Mouse (Mus musculus): ENCODE results near the gene Rfk.
A peak's percentile ranks its signal among the peaks of the same experiment; 100 is the strongest.

Gene Rfk

GRCm38 (mm10) chr19:17385426-17385825 lies 8.4 kb upstream of the Rfk start:
- DNase-seq, result no peak

- DNase-seq, result no peak
Measured at GRCm38 (mm10) chr19:17386424-17386823, 7.4 kb upstream of the Rfk start.

- no peak for DNase-seq
Measured at GRCm38 (mm10) chr19:17388404-17388803, 5.4 kb upstream of the Rfk start.

- DNase-seq, result no peak
Measured at GRCm38 (mm10) chr19:17392866-17393265, 977 bp upstream of the Rfk start.

DNA sequence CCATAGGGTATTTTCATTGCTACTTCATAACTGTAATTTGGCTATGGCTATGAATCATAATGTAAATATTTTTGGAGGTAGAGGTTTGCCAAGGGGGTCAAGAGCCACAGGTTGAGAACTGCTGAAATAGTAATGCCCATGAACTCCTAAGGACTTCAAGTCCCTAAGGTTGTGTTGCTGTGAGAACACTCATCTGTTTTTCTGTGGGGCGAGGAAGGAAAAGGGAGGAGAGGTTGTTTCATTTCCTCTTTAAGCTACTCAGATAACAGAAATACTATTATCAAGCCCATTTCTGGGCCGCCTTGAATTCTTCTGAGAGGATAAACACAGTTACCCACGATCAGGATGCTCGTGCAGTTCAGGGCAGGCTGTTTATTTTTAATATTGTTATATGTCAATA lies 3.0 kb downstream of the Rfk start:
- no peak for DNase-seq

GRCm38 (mm10) chr19:17397922-17398321 lies 4.1 kb downstream of the Rfk start:
- no peak for DNase-seq

DNA sequence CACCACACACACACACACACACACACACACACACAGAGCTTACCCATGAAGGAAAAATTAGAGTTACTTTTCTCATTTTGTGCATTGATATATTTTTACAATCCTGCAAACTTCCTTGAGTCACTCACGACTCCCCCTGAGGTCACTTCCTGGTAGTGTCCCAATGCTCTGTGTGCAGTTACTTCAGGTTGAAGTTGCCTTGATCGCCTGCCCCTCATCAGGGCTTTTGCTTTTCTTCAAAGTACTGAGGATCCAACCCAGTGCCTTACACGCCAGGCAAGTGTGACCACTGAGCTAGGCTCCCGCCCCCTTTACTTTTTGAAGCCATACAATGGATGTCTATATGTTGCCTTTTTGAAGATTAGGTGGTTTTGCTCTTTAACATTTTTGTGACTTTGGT lies 6.1 kb downstream of the Rfk start:
- DNase-seq, result no peak

DNA sequence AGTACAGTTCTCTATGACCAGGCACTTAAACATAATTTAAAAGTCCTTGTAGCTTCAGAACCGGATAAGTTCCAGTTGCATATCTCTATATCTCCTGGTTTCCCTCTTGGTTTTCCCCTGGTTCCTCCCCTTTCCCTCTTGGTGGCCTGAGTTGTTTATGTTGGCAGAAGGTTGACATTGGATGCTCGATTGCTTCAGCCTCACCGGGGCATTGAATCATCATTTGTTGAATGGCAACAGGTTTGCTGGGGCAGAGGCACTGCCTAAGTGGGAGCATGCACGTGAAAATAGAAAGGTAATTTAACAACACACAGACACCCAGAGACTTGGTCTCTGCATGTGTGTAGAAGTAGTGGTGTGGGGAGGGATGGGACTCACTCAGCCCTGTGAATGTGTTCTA lies 6.7 kb downstream of the Rfk start:
- DNase-seq, result no peak

DNA sequence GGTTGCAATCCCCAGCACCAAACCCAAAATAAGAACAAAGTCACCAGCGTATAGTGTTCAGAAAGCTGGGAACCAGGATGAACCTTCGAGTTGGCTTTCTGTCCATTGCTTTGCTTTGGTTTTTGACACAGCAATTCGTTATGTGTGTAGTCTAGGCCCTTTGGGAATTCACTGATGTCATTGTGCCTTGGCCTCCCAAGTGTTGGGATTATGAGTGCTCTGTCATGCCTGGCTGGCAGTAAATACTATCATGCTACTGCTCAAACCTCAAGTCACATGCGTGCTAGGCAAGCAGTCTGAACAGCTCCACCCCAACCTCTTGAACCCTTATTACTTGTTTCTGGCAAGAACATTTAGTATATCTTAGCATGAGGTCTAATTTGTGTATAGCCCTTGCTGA lies 9.3 kb downstream of the Rfk start:
- DNase-seq, result no peak

DNA sequence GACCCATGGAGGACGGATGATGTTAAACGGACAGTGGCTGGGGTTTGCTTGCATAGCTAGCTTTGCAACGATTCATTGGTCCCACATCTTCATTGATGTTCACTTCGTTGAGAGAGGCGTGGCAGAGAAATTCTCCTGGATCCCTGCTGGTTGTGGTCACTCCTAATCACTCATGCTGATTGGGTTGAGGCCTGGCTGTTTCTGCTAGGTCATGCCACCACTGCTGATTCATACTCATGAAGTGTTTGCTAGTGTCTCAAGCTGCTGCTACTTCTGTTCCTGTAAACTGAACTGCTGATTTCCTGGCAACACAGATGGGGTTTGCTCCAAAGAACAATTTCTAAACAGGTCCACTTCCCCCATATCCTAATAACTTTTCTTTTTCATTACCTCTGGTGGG lies 13.0 kb downstream of the Rfk start:
- no peak for DNase-seq

DNA sequence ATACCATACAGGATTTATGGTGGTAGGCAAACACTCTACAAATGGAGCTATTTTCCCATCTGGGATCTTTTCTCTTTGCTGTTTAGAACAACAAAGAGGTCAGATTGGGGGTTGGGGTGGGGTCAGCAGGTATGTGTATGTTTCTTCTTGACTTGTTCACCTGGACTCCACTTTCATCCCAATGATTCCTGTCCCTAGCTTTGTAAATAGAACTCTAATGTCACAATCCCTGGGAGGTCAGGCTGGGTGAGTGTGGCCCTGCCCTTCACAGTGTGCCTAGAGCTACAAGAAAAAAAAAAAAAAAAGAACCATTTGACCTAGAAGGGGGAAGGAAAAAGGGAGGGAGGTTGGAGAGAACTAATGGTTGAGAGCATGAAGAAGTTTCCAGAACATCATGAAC lies 14.7 kb downstream of the Rfk start:
- DNase-seq, result no peak

DNA sequence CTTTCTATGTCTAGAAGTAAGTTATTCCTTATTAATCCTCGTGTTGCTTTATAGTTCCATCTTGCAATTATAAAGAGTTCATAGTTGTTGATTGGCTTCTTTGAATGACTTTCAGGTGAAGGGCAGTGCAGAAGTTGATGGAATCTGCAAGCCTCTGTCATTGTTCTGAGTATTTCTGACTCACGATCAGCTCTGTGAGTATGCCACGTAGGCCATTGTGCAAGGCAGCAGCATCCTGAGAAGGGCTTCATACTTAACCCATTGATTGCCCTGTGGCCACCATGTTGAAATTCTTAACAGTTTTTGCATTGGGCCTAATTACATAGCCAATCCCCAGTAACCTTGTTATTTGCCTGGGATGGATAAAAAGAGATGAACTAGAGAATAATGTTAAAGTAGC lies 15.5 kb downstream of the Rfk start:
- no peak for DNase-seq

DNA sequence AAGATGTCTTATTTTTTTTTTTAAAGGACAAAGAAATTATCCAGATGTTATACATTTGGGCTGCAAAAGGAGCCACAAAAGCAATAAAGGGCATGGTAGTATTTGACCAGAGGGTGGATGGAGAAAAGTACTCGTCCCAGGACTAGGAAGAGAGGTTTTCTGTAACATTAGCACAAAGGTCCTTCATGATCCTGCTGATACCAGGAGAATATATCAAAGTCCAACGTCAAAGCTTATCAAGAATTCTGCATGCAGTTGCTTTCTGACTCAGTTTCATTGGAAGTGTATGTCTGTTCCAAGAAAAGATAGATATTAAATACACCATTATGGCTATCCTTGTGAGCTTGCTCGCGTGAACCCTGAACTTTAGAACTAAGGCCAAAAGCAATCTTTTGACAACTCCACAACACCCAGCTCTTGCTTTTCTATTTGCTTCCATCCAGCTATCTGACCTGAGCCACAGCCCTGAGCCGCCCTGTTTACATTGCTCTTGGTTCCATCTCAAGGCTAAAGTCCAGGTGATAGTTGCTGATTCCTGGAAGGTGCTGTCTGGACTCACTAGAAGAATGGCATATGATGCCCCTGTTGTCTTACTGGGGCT lies 16.7 kb downstream of the Rfk start:
- DNase-seq, result no peak

GRCm38 (mm10) chr19:17412915-17413459 lies 19.1 kb downstream of the Rfk start:
- no peak for DNase-seq

DNA sequence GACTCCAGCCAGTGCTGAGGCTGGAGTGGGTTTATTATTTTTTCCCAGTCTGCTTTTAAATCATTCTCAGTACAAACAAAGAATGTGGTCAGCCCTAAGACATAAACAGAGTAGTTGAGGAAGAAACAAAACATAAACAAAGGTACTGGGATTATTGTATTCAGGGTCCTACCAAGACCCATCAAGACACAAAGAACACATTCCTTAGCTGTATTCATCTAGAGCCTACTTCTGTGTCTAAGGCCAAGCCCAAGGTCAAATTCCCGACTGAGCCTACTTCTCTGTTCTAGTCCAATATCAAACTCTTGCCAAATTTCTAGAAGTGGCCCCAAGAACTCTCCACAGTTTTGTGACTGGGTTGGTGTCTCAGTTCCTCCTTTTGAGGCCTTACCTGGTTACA lies 24.0 kb downstream of the Rfk start:
- no peak for DNase-seq

DNA sequence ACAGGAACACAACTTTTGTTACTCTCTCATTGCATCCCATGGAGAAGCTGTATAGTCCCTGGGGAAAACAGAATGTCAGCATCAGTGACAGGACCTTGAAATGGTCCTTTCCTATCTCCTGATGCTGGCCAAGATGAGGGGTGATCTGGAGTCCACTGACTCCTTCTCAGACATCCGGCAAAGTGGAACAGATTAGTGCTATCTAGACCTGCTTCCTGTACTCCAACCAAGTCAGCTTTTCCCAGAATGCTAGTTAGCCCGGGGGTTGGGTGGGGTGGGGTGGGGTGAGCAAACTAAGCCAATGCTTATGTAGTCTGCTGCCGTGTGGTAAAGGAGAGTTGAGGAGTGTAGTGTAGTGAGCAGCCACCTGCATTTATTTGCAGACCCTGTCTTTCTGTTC lies 29.5 kb downstream of the Rfk start:
- DNase-seq, result no peak

DNA sequence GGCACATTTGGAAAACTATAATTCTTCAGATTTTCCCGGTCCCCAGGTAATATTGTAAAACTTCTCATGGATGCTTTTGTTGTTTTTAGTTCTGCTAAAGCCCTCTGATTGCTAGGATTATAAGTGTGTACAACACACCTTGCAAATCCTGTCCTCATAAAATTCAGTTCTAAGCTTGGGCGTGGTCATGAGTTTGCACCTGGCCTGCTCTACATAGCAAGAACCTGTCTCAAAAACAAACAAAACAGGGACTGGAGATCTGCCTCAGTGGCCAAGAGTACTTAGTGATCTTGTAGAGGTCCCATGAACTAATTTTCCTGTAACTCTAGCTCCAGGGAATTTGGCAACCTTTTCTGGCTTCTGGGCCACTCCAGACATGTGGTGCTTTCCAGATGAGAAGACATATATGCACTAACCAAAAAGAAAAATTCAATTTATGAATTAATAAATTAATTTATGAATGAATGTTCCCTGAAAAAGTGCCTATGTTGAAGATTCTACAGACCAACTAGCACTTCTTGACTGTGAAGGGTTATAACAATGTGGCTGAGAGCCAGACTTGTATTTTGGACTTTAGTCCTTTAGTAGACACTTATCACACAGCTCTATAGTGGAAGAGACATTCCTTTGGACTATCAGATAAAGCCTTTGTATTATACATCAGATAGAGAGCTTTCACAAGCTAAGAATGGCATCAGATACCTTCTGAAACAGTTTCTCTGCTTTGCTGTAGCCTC lies 34.1 kb downstream of the Rfk start:
- DNase-seq, result no peak

DNA sequence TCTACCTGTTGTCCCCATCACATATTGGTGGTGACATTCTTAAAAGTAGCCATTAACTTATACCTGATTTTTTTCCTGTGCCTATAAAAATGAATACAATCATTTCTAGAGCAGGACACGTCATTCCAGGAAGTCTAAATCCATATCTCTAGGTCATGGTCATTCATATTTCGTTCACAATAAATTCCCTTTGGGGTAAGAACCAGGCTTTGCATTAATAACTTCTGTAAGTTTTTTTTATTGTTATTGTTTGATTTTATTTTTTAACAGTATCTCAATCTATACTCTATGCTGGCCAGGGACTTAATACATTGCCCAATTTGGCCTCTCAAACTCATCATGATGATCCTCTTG lies 34.7 kb downstream of the Rfk start:
- DNase-seq, result no peak

GRCm38 (mm10) chr19:17436651-17437050 lies 42.8 kb downstream of the Rfk start:
- DNase-seq, result peak; percentile 21

DNA sequence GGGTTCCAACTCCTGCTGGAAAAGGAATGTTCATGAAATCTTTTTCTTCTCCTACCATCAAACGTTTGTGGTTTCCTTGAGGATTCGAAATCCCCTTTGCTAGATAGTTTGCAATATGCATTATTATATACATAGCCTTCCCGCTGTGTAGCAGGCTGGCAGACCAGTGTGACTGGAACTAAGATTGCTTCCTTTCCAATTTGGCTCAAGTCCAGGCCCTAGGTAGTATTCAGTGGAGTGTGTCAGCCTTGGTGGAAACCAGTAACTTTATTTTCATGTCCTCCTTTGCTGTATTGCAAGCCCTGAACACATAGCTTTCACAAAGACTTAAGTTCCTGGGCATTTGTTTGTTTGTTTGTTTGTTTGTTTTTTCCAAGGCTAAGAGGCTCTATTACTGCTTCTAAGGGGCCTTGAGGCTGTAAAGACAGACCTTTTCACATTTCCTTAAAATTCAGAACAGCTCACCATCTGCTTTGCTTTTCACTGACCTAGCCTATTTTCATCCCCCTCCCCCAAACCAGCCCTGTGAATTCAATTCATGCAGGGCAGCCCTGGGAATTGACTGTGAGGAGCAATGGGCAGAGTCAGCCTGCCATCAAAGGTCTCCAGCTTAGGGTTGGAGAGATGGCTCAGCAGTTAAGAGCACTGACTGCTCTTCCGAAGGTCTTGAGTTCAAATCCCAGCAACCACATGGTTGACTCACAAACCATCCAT lies 45.8 kb downstream of the Rfk start:
- DNase-seq, result no peak

DNA sequence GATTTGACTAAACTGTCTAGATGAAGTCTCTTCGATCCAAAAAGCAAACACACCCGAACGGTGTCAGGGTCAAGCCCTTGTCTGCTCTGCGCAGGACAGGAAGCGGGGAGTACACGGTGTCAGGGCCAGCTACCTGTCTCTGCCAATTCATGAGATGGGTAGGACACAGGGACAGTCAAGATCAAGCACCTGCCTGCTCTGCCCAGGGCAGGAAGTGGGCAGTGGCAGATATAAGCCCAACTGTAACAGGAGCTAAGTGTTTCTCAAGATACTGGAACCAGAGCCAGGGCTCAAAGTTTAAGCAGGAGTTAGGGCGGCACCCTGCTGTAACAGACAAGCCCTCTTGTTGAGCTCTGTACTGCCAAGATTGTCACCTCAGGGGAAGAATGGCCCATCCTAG lies 49.7 kb downstream of the Rfk start:
- peak; percentile 18 for DNase-seq

Data from kidney, adult 18-20 months (tissue).